Mouse (Mus musculus): Measurements from ENCODE around the gene Meioc. TPM values are rescaled to one million over a fixed set of nuclear protein-coding genes. Genes with fewer than 3 reads are reported as not detected.

Gene Meioc
- polyA plus RNA-seq, 1 experiment from 2014 or later, result 0.12 TPM

- 34% methylated on average over 5 of the region's 5 CpGs for WGBS
- Histone ChIP-seq H3K36me3 (ENCODE audit: control insufficient read depth, insufficient read depth, low read length) (no peaks in the 10 kb centered on the region), H3K4me3 (replicated peaks; ENCODE audit: low read depth, low read length) (no peak overlapping the region), H3K9ac (replicated peaks; ENCODE audit: low read length) (no peak overlapping the region), H3K4me2 (ENCODE audit: low read length) (no peak overlapping the region), H3K27ac (replicated peaks; ENCODE audit: low read depth, low read length) (no peak overlapping the region), H3K9me3 (ENCODE audit: control insufficient read depth, low read length) (no peaks in the 10 kb centered on the region), H3K4me1 (ENCODE audit: control insufficient read depth, insufficient read depth, low read length) (0 out of 2 replicates have a peak, but pooled peaks cover 3% of the 10 kb centered on the region), H3K27me3 (ENCODE audit: control insufficient read depth, insufficient read depth, low read length) (no peaks in the 10 kb centered on the region)
- DNase-seq (no peak), ATAC-seq (ENCODE audit: low FRiP score, low TSS enrichment) (no peak)
Observed at GRCm38 (mm10) chr11:102631203-102631602, 32.3 kb upstream of the Meioc start.

- ATAC-seq (ENCODE audit: low FRiP score, low TSS enrichment), result no peak
- H3K36me3 ChIP-seq (ENCODE audit: control insufficient read depth, insufficient read depth, low read length), result no peaks in the 10 kb centered on the region
- no peaks in the 10 kb centered on the region for H3K27me3 ChIP-seq (ENCODE audit: control insufficient read depth, insufficient read depth, low read length)
- no peaks in the 10 kb centered on the region for H3K9me3 ChIP-seq (ENCODE audit: control insufficient read depth, low read length)
- DNase-seq, result no peak
- H3K4me3 ChIP-seq (replicated peaks; ENCODE audit: low read depth, low read length), result no peak overlapping the region; the same call in 1 of the 2 replicates
- H3K4me1 ChIP-seq (ENCODE audit: control insufficient read depth, insufficient read depth, low read length), result 0 out of 2 replicates have a peak, but pooled peaks cover 3% of the 10 kb centered on the region
- H3K27ac ChIP-seq (replicated peaks; ENCODE audit: low read depth, low read length), result no peak overlapping the region
- WGBS, result 6% methylated on average over 13 of the region's 13 CpGs
- H3K9ac ChIP-seq (replicated peaks; ENCODE audit: low read length), result no peak overlapping the region
- peak overlapping the region; percentile 41 for H3K4me2 ChIP-seq (ENCODE audit: low read length)
Observed at GRCm38 (mm10) chr11:102632725-102633124, 30.8 kb upstream of the Meioc start.

- WGBS, result 27% methylated on average over 9 of the region's 9 CpGs
- Histone ChIP-seq H3K4me2 (ENCODE audit: low read length) (peak overlapping the region; percentile 41), H3K9me3 (ENCODE audit: control insufficient read depth, low read length) (no peaks in the 10 kb centered on the region), H3K9ac (replicated peaks; ENCODE audit: low read length) (no peak overlapping the region), H3K27ac (replicated peaks; ENCODE audit: low read depth, low read length) (no peak overlapping the region), H3K36me3 (ENCODE audit: control insufficient read depth, insufficient read depth, low read length) (no peaks in the 10 kb centered on the region), H3K4me3 (replicated peaks; ENCODE audit: low read depth, low read length) (peak overlapping the region; percentile 9; the same call in 1 of the 2 replicates), H3K27me3 (ENCODE audit: control insufficient read depth, insufficient read depth, low read length) (no peaks in the 10 kb centered on the region), H3K4me1 (ENCODE audit: control insufficient read depth, insufficient read depth, low read length) (0 out of 2 replicates have a peak, but pooled peaks cover 3% of the 10 kb centered on the region)
- DNase-seq (peak; percentile 57), ATAC-seq (ENCODE audit: low FRiP score, low TSS enrichment) (no peak)
Observed at GRCm38 (mm10) chr11:102633379-102633778, 30.1 kb upstream of the Meioc start.

GRCm38 (mm10) chr11:102636887-102637286, 26.6 kb upstream of the Meioc start:
- no peak overlapping the region for H3K4me3 ChIP-seq (replicated peaks; ENCODE audit: low read depth, low read length)
- DNase-seq (peak; percentile 25), ATAC-seq (ENCODE audit: low FRiP score, low TSS enrichment) (no peak)
- H3K27ac ChIP-seq (replicated peaks; ENCODE audit: low read depth, low read length), result no peak overlapping the region
- no peaks in the 10 kb centered on the region for H3K9me3 ChIP-seq (ENCODE audit: control insufficient read depth, low read length)
- H3K9ac ChIP-seq (replicated peaks; ENCODE audit: low read length), result no peak overlapping the region
- no peaks in the 10 kb centered on the region for H3K27me3 ChIP-seq (ENCODE audit: control insufficient read depth, insufficient read depth, low read length)
- H3K4me1 ChIP-seq (ENCODE audit: control insufficient read depth, insufficient read depth, low read length), result peaks cover 8% of the 10 kb centered on the region; the same call in 1 of the 2 replicates
- WGBS, result 37% methylated on average over 12 of the region's 12 CpGs
- no peak overlapping the region for H3K4me2 ChIP-seq (ENCODE audit: low read length)
- no peaks in the 10 kb centered on the region for H3K36me3 ChIP-seq (ENCODE audit: control insufficient read depth, insufficient read depth, low read length)

- Histone ChIP-seq H3K9me3 (ENCODE audit: control insufficient read depth, low read length) (no peaks in the 10 kb centered on the region), H3K4me3 (replicated peaks; ENCODE audit: low read depth, low read length) (no peak overlapping the region), H3K27ac (replicated peaks; ENCODE audit: low read depth, low read length) (no peak overlapping the region), H3K36me3 (ENCODE audit: control insufficient read depth, insufficient read depth, low read length) (no peaks in the 10 kb centered on the region), H3K4me1 (ENCODE audit: control insufficient read depth, insufficient read depth, low read length) (peaks cover 3% of the 10 kb centered on the region; the same call in 1 of the 2 replicates), H3K27me3 (ENCODE audit: control insufficient read depth, insufficient read depth, low read length) (no peaks in the 10 kb centered on the region), H3K4me2 (ENCODE audit: low read length) (no peak overlapping the region), H3K9ac (replicated peaks; ENCODE audit: low read length) (no peak overlapping the region)
- WGBS, result 54% methylated on average over 10 of the region's 10 CpGs
- ATAC-seq (ENCODE audit: low FRiP score, low TSS enrichment) (no peak), DNase-seq (no peak)
Observed at GRCm38 (mm10) chr11:102643891-102644382, 19.6 kb upstream of the Meioc start.

GRCm38 (mm10) chr11:102646226-102646625, 17.3 kb upstream of the Meioc start:
- Histone ChIP-seq H3K27me3 (ENCODE audit: control insufficient read depth, insufficient read depth, low read length) (no peaks in the 10 kb centered on the region), H3K36me3 (ENCODE audit: control insufficient read depth, insufficient read depth, low read length) (no peaks in the 10 kb centered on the region), H3K27ac (replicated peaks; ENCODE audit: low read depth, low read length) (no peak overlapping the region), H3K4me2 (ENCODE audit: low read length) (no peak overlapping the region), H3K9ac (replicated peaks; ENCODE audit: low read length) (no peak overlapping the region), H3K9me3 (ENCODE audit: control insufficient read depth, low read length) (no peaks in the 10 kb centered on the region), H3K4me1 (ENCODE audit: control insufficient read depth, insufficient read depth, low read length) (no peaks in the 10 kb centered on the region), H3K4me3 (replicated peaks; ENCODE audit: low read depth, low read length) (no peak overlapping the region)
- DNase-seq (no peak), ATAC-seq (ENCODE audit: low FRiP score, low TSS enrichment) (no peak)
- 87% methylated on average over 13 of the region's 13 CpGs for WGBS

GRCm38 (mm10) chr11:102647885-102648284, 15.6 kb upstream of the Meioc start:
- ATAC-seq (ENCODE audit: low FRiP score, low TSS enrichment), result no peak
- Histone ChIP-seq H3K27ac (replicated peaks; ENCODE audit: low read depth, low read length) (no peak overlapping the region), H3K4me2 (ENCODE audit: low read length) (no peak overlapping the region), H3K9me3 (ENCODE audit: control insufficient read depth, low read length) (no peaks in the 10 kb centered on the region), H3K4me3 (replicated peaks; ENCODE audit: low read depth, low read length) (no peak overlapping the region), H3K4me1 (ENCODE audit: control insufficient read depth, insufficient read depth, low read length) (no peaks in the 10 kb centered on the region), H3K9ac (replicated peaks; ENCODE audit: low read length) (no peak overlapping the region), H3K36me3 (ENCODE audit: control insufficient read depth, insufficient read depth, low read length) (no peaks in the 10 kb centered on the region), H3K27me3 (ENCODE audit: control insufficient read depth, insufficient read depth, low read length) (no peaks in the 10 kb centered on the region)
- 64% methylated on average over 12 of the region's 12 CpGs for WGBS
- no peak for DNase-seq

- no peaks in the 10 kb centered on the region for H3K9me3 ChIP-seq (ENCODE audit: control insufficient read depth, low read length)
- DNase-seq (peak; percentile 88), ATAC-seq (ENCODE audit: low FRiP score, low TSS enrichment) (no peak)
- no peak overlapping the region for H3K4me3 ChIP-seq (replicated peaks; ENCODE audit: low read depth, low read length)
- no peak overlapping the region for H3K4me2 ChIP-seq (ENCODE audit: low read length)
- H3K36me3 ChIP-seq (ENCODE audit: control insufficient read depth, insufficient read depth, low read length), result no peaks in the 10 kb centered on the region
- no peaks in the 10 kb centered on the region for H3K27me3 ChIP-seq (ENCODE audit: control insufficient read depth, insufficient read depth, low read length)
- 2% methylated on average over 9 of the region's 9 CpGs for WGBS
- no peak overlapping the region for H3K9ac ChIP-seq (replicated peaks; ENCODE audit: low read length)
- no peak overlapping the region for H3K27ac ChIP-seq (replicated peaks; ENCODE audit: low read depth, low read length)
- no peaks in the 10 kb centered on the region for H3K4me1 ChIP-seq (ENCODE audit: control insufficient read depth, insufficient read depth, low read length)
Observed at GRCm38 (mm10) chr11:102651381-102651780, 12.1 kb upstream of the Meioc start.

GRCm38 (mm10) chr11:102652844-102653243, 10.7 kb upstream of the Meioc start:
- DNase-seq, result peak; percentile 44
- Histone ChIP-seq H3K4me2 (ENCODE audit: low read length) (no peak overlapping the region), H3K4me3 (replicated peaks; ENCODE audit: low read depth, low read length) (no peak overlapping the region), H3K9ac (replicated peaks; ENCODE audit: low read length) (no peak overlapping the region), H3K4me1 (ENCODE audit: control insufficient read depth, insufficient read depth, low read length) (no peaks in the 10 kb centered on the region), H3K27ac (replicated peaks; ENCODE audit: low read depth, low read length) (no peak overlapping the region), H3K36me3 (ENCODE audit: control insufficient read depth, insufficient read depth, low read length) (no peaks in the 10 kb centered on the region), H3K9me3 (ENCODE audit: control insufficient read depth, low read length) (no peaks in the 10 kb centered on the region), H3K27me3 (ENCODE audit: control insufficient read depth, insufficient read depth, low read length) (no peaks in the 10 kb centered on the region)
- ATAC-seq (ENCODE audit: low FRiP score, low TSS enrichment), result no peak
- 74% methylated on average over 3 of the region's 3 CpGs for WGBS
